Mouse (Mus musculus) left cerebral cortex, postnatal 14 days (tissue): ENCODE measurements around the gene Gm20388. TPM values are rescaled to one million over a fixed set of nuclear protein-coding genes. Genes with fewer than 3 reads are reported as not detected.
A peak's percentile ranks its signal among the peaks of the same experiment; 100 is the strongest.

Experiments used
- DNase-seq, 2 experiments: peaks; one replicate each; pipeline ENCODE4 v3.0.0; 2021 to 2022; ENCODE audit warnings: low spot score in 2 of 2, mixed read lengths in 1 of 2
- intact Hi-C: fragments of 180-260 bp; cut with DNase I; formaldehyde crosslinking; loops from one replicate; pipeline ENCODE4 v1.15.1; 2025
- total RNA-seq, 2 experiments: library from RNA; stranded (reverse); gene quantifications; 2 replicates each; pipeline ENCODE4 v1.2.3; 2021

Gm20388 gene
- total RNA-seq, 2 experiments from 2014 or later, result 2.8 to 7.3 TPM

GRCm38 (mm10) chr8:123291716-123292115, 3381.1 kb downstream of the Gm20388 start:
- intact Hi-C loops, result loop anchor here (10.0 kb wide), 1 partner anchor 177 kb away; the partner anchor contains the start of gene Cpne7
- no peak for DNase-seq

- no peak for DNase-seq
- intact Hi-C loops, result loop anchor here (10.0 kb wide), 1 partner anchor 177 kb away; the partner anchor contains the start of gene Cpne7
Observed at GRCm38 (mm10) chr8:123292281-123292680, 3381.6 kb downstream of the Gm20388 start.

- no peak for DNase-seq
- intact Hi-C loops, result loop anchor here (10.0 kb wide), 1 partner anchor 178 kb away; the partner anchor contains the start of gene Cpne7
Observed at GRCm38 (mm10) chr8:123292785-123293184, 3382.1 kb downstream of the Gm20388 start.

GRCm38 (mm10) chr8:123298301-123298700, 3387.7 kb downstream of the Gm20388 start:
- no peak for DNase-seq
- intact Hi-C loops, result loop anchor here (10.0 kb wide), 1 partner anchor 184 kb away; the partner anchor contains the start of gene Cpne7

- intact Hi-C loops, result no loop called here
- DNase-seq, result no peak
Observed at GRCm38 (mm10) chr8:123308738-123309137, 3398.1 kb downstream of the Gm20388 start.

GRCm38 (mm10) chr8:123317781-123318466, 3407.3 kb downstream of the Gm20388 start:
- intact Hi-C loops, result no loop called here
- DNase-seq, result no peak

GRCm38 (mm10) chr8:123318467-123318911, 3407.8 kb downstream of the Gm20388 start, which contains the start of gene Fanca:
Gene Fanca (minus strand): TSS chr8:123318576.
- intact Hi-C loops, result no loop called here
- peak; percentile 92 for DNase-seq

GRCm38 (mm10) chr8:123319522-123320164, 3409.0 kb downstream of the Gm20388 start:
- intact Hi-C loops, result loop anchor here (1.0 kb wide), 1 partner anchor 42 kb away; no protein-coding TSS in a partner anchor
- peak; percentile 34 to 49 for DNase-seq

- no peak for DNase-seq
- intact Hi-C loops, result no loop called here
Observed at GRCm38 (mm10) chr8:123328552-123328951, 3417.9 kb downstream of the Gm20388 start.

- intact Hi-C loops, result no loop called here
- DNase-seq, result no peak
Observed at GRCm38 (mm10) chr8:123329350-123329749, 3418.7 kb downstream of the Gm20388 start.

GRCm38 (mm10) chr8:123329961-123330360, 3419.3 kb downstream of the Gm20388 start:
- intact Hi-C loops, result no loop called here

GRCm38 (mm10) chr8:123330701-123331100, 3420.1 kb downstream of the Gm20388 start:
- no peak for DNase-seq
- intact Hi-C loops, result no loop called here

More at GRCm38 (mm10) chr8:123329961-123330360, 3419.3 kb downstream of the Gm20388 start:
- no peak for DNase-seq

- no peak for DNase-seq
- intact Hi-C loops, result no loop called here
Observed at GRCm38 (mm10) chr8:123331301-123331700, 3420.7 kb downstream of the Gm20388 start.

- DNase-seq, result peak in 1 of 2 experiments; percentile 39
Observed at GRCm38 (mm10) chr8:123331810-123332209, 3421.2 kb downstream of the Gm20388 start.

GRCm38 (mm10) chr8:123332262-123333090, 3421.8 kb downstream of the Gm20388 start, which contains the start of gene Spire2:
Gene Spire2 (plus strand): TSS chr8:123332713.
- DNase-seq, result peak; percentile 35 to 67
- intact Hi-C loops, result no loop called here

More at GRCm38 (mm10) chr8:123331810-123332209, 3421.2 kb downstream of the Gm20388 start:
- intact Hi-C loops, result no loop called here

- intact Hi-C loops, result no loop called here
- DNase-seq, result no peak
Observed at GRCm38 (mm10) chr8:123333091-123333587, 3422.5 kb downstream of the Gm20388 start.

GRCm38 (mm10) chr8:123333864-123334263, 3423.2 kb downstream of the Gm20388 start:
- peak; percentile 41 to 43 for DNase-seq
- intact Hi-C loops, result no loop called here

GRCm38 (mm10) chr8:123334467-123334866, 3423.8 kb downstream of the Gm20388 start:
- no peak for DNase-seq
- intact Hi-C loops, result no loop called here

- no peak for DNase-seq
- intact Hi-C loops, result no loop called here
Observed at GRCm38 (mm10) chr8:123337475-123337874, 3426.8 kb downstream of the Gm20388 start.
